Comparison of ENCODE assay signal across 17 mouse cellular contexts in genomic region chr17:83998341-83998740, GRCm38 (mm10).
DNase-seq lines count a peak whose midpoint lies in the region; ATAC-seq and TF ChIP-seq lines count a peak whose summit lies in the region.
"Had no signal": no experiment of that assay in that cellular context is flagged by ENCODE, and none has a peak within 500 bp of the region (broad histone marks: within the 10 kb centered on the region; RNA-seq: fewer than 3 reads in every experiment).

No protein-coding gene starts in this region.

- peak overlapping the region; percentile 89 for H3K27ac ChIP-seq in kidney, embryonic 16.5 days (ENCODE audit: low read length)
- H3K27ac ChIP-seq in lung, postnatal 0 days (ENCODE audit: low read length): no peak overlapping the region
- peak overlapping the region; percentile 76 for H3K27ac ChIP-seq in intestine, postnatal 0 days (ENCODE audit: low read depth, low read length)
- peak overlapping the region; percentile 94 for H3K27ac ChIP-seq in stomach, embryonic 16.5 days (ENCODE audit: low read length)
- H3K27ac ChIP-seq: embryonic facial prominence, embryonic 12.5 days; forebrain, embryonic 15.5 days; hindbrain, embryonic 13.5 days; macrophage; midbrain, embryonic 10.5 days had no signal

- no peaks in the 10 kb centered on the region for H3K9me3 ChIP-seq in kidney, embryonic 16.5 days (ENCODE audit: low read length)
- H3K9me3 ChIP-seq in lung, postnatal 0 days (ENCODE audit: low read length): no peaks in the 10 kb centered on the region
- H3K9me3 ChIP-seq in intestine, postnatal 0 days (ENCODE audit: control insufficient read depth): no peaks in the 10 kb centered on the region
- no peaks in the 10 kb centered on the region for H3K9me3 ChIP-seq in stomach, embryonic 16.5 days (replicated peaks; ENCODE audit: control insufficient read depth, low read length)
- H3K9me3 ChIP-seq: embryonic facial prominence, embryonic 12.5 days; forebrain, embryonic 15.5 days; hindbrain, embryonic 13.5 days; midbrain, embryonic 10.5 days had no signal

- H3K27me3 ChIP-seq in kidney, embryonic 16.5 days (ENCODE audit: insufficient read depth, low read length): no peaks in the 10 kb centered on the region
- no peaks in the 10 kb centered on the region for H3K27me3 ChIP-seq in lung, postnatal 0 days (replicated peaks; ENCODE audit: insufficient read depth, low read length)
- no peaks in the 10 kb centered on the region for H3K27me3 ChIP-seq in intestine, postnatal 0 days (replicated peaks; ENCODE audit: control insufficient read depth, insufficient read depth, low read length)
- H3K27me3 ChIP-seq in stomach, embryonic 16.5 days (ENCODE audit: control insufficient read depth, insufficient read depth, low read length): no peaks in the 10 kb centered on the region
- H3K27me3 ChIP-seq: embryonic facial prominence, embryonic 12.5 days; forebrain, embryonic 15.5 days; hindbrain, embryonic 13.5 days had no signal

- no peak for ATAC-seq in kidney, embryonic 16.5 days (ENCODE audit: low FRiP score, low TSS enrichment)
- no peak for ATAC-seq in lung, postnatal 0 days
- ATAC-seq in intestine, postnatal 0 days: no peak
- ATAC-seq in stomach, embryonic 16.5 days (ENCODE audit: insufficient read depth, low FRiP score): no peak
- ATAC-seq: forebrain, embryonic 15.5 days had no signal

- H3K36me3 ChIP-seq in kidney, embryonic 16.5 days (ENCODE audit: insufficient read depth, low read length): no peaks in the 10 kb centered on the region
- no peaks in the 10 kb centered on the region for H3K36me3 ChIP-seq in lung, postnatal 0 days (ENCODE audit: insufficient read depth, low read length)
- no peaks in the 10 kb centered on the region for H3K36me3 ChIP-seq in intestine, postnatal 0 days (ENCODE audit: control insufficient read depth, insufficient read depth)
- no peaks in the 10 kb centered on the region for H3K36me3 ChIP-seq in stomach, embryonic 16.5 days (ENCODE audit: control insufficient read depth, insufficient read depth, low read length)
- H3K36me3 ChIP-seq: embryonic facial prominence, embryonic 12.5 days; forebrain, embryonic 15.5 days; hindbrain, embryonic 13.5 days; midbrain, embryonic 10.5 days had no signal

- no peak for TF ChIP-seq EP300 in lung, postnatal 0 days (IDR thresholded peaks at IDR 0.05)

- no peak overlapping the region for H3K4me2 ChIP-seq in kidney, embryonic 16.5 days (replicated peaks; ENCODE audit: low read depth, low read length)
- H3K4me2 ChIP-seq in lung, postnatal 0 days (replicated peaks; ENCODE audit: low read depth, low read length): peak overlapping the region; percentile 25; the same call in 1 of the 2 replicates
- H3K4me2 ChIP-seq in intestine, postnatal 0 days (replicated peaks; ENCODE audit: low read depth): peak overlapping the region; percentile 51
- H3K4me2 ChIP-seq in stomach, embryonic 16.5 days (ENCODE audit: low read depth, low read length): peak overlapping the region; percentile 33
- H3K4me2 ChIP-seq: embryonic facial prominence, embryonic 12.5 days; forebrain, embryonic 15.5 days; heart, embryonic 11.5 days; hindbrain, embryonic 13.5 days had no signal

- no peak for TF ChIP-seq CTCF in lung, postnatal 0 days (IDR thresholded peaks at IDR 0.05)
- TF ChIP-seq CTCF in intestine, postnatal 0 days (IDR thresholded peaks at IDR 0.05; ENCODE audit: low read depth): no peak

- 0 out of 2 replicates have a peak overlapping the region, but pooled peaks have one; percentile 5 for H3K9ac ChIP-seq in kidney, embryonic 16.5 days (replicated peaks; ENCODE audit: low read length)
- no peak overlapping the region for H3K9ac ChIP-seq in lung, postnatal 0 days (replicated peaks; ENCODE audit: low read depth)
- 0 out of 2 replicates have a peak overlapping the region, but pooled peaks have one; percentile 2 for H3K9ac ChIP-seq in intestine, postnatal 0 days (ENCODE audit: low read depth, low read length)
- peak overlapping the region; percentile 46 for H3K9ac ChIP-seq in stomach, embryonic 16.5 days (ENCODE audit: low read length)
- H3K9ac ChIP-seq: embryonic facial prominence, embryonic 12.5 days; forebrain, embryonic 15.5 days; hindbrain, embryonic 13.5 days had no signal

- 84% methylated on average over 7 of the region's 7 CpGs for WGBS in kidney, embryonic 16.5 days
- WGBS in lung, postnatal 0 days: 66% methylated on average over 7 of the region's 7 CpGs
- 42% methylated on average over 7 of the region's 7 CpGs for WGBS in intestine, postnatal 0 days
- 69% methylated on average over 7 of the region's 7 CpGs for WGBS in stomach, embryonic 16.5 days

- H3K4me1 ChIP-seq in kidney, embryonic 16.5 days (ENCODE audit: insufficient read depth, low read length): peaks cover 20% of the 10 kb centered on the region
- no peaks in the 10 kb centered on the region; the same call in 1 of the 2 replicates for H3K4me1 ChIP-seq in lung, postnatal 0 days (ENCODE audit: insufficient read depth, low read depth, low read length)
- H3K4me1 ChIP-seq in intestine, postnatal 0 days (replicated peaks; ENCODE audit: control insufficient read depth, insufficient read depth, low read length): 0 out of 2 replicates have a peak, but pooled peaks cover 10% of the 10 kb centered on the region
- 0 out of 2 replicates have a peak, but pooled peaks cover 8% of the 10 kb centered on the region for H3K4me1 ChIP-seq in stomach, embryonic 16.5 days (ENCODE audit: control insufficient read depth, insufficient read depth, low read length)
- H3K4me1 ChIP-seq: forebrain, embryonic 15.5 days; hindbrain, embryonic 13.5 days; midbrain, embryonic 10.5 days had no signal

- DNase-seq in kidney, postnatal 36 days: no peak
- DNase-seq in lung, postnatal 0 days (ENCODE audit: low spot score): no peak
- no peak for DNase-seq in lung, postnatal 14 days
- no peak for DNase-seq in urinary bladder, postnatal 4 days (ENCODE audit: low spot score in 2 of 2)
- no peak for DNase-seq in gastrocnemius, adult 18-20 months (ENCODE audit: low spot score)
- DNase-seq: cerebellum, adult 9-11 months; gastrocnemius, postnatal 25 days had no signal

- H3K4me3 ChIP-seq in kidney, embryonic 16.5 days (ENCODE audit: low read length): no peak overlapping the region
- no peak overlapping the region for H3K4me3 ChIP-seq in lung, postnatal 0 days (ENCODE audit: low read depth, low read length)
- no peak overlapping the region; the same call in 1 of the 2 replicates for H3K4me3 ChIP-seq in intestine, postnatal 0 days (ENCODE audit: low read depth, low read length)
- no peak overlapping the region for H3K4me3 ChIP-seq in stomach, embryonic 16.5 days (replicated peaks; ENCODE audit: low read length)
- H3K4me3 ChIP-seq: embryonic facial prominence, embryonic 12.5 days; erythroblast, embryonic 14.5 days; forebrain, embryonic 15.5 days; hindbrain, embryonic 13.5 days; midbrain, embryonic 10.5 days had no signal
